Mouse (Mus musculus): ENCODE measurements at regions not wholly inside any gene's neighbourhood (a gene's known extent, or its start where the extent isn't known, plus 50 kb on each side); places are given as distances from the start of the nearest gene placed in this dataset.

GRCm38 (mm10) chr9:61000232-61000631, 205.9 kb downstream of the Uaca start:
- Histone ChIP-seq H3K4me1 (peaks cover 2% of the 10 kb centered on the region; the same call in 1 of the 2 replicates), H3K9me3 (no peaks in the 10 kb centered on the region), H3K36me3 (no peaks in the 10 kb centered on the region), H3K27ac (replicated peaks) (no peak overlapping the region), H3K9ac (replicated peaks) (no peak overlapping the region), H3K27me3 (no peaks in the 10 kb centered on the region), H3K4me3 (no peak overlapping the region), H3K4me2 (replicated peaks) (no peak overlapping the region)
- WGBS: 83% methylated on average over 11 of the region's 11 CpGs
- no peak for ATAC-seq (replicated peaks)

GRCm38 (mm10) chr9:61002572-61002971, 208.2 kb downstream of the Uaca start:
- no peaks in the 10 kb centered on the region for H3K9me3 ChIP-seq
- no peak overlapping the region for H3K9ac ChIP-seq (replicated peaks)
- no peak overlapping the region for H3K4me2 ChIP-seq (replicated peaks)
- H3K27me3 ChIP-seq: no peaks in the 10 kb centered on the region
- WGBS: 85% methylated on average over 5 of the region's 5 CpGs
- ATAC-seq (replicated peaks): no peak
- no peaks in the 10 kb centered on the region for H3K4me1 ChIP-seq
- H3K36me3 ChIP-seq: no peaks in the 10 kb centered on the region
- H3K4me3 ChIP-seq: no peak overlapping the region
- H3K27ac ChIP-seq (replicated peaks): no peak overlapping the region

GRCm38 (mm10) chr9:61008446-61008845, 214.1 kb downstream of the Uaca start:
- no peaks in the 10 kb centered on the region for H3K27me3 ChIP-seq
- H3K36me3 ChIP-seq: no peaks in the 10 kb centered on the region
- H3K4me1 ChIP-seq: no peaks in the 10 kb centered on the region
- 80% methylated on average over 1 of the region's 1 CpGs for WGBS
- H3K4me3 ChIP-seq: no peak overlapping the region
- no peak overlapping the region for H3K9ac ChIP-seq (replicated peaks)
- no peaks in the 10 kb centered on the region for H3K9me3 ChIP-seq
- no peak overlapping the region for H3K4me2 ChIP-seq (replicated peaks)
- no peak for ATAC-seq (replicated peaks)
- H3K27ac ChIP-seq (replicated peaks): no peak overlapping the region

- H3K4me1 ChIP-seq: no peaks in the 10 kb centered on the region
- no peak for ATAC-seq (replicated peaks)
Observed at GRCm38 (mm10) chr9:61011066-61011465, 216.7 kb downstream of the Uaca start.

GRCm38 (mm10) chr9:61012771-61013540, 218.6 kb downstream of the Uaca start:
- Histone ChIP-seq H3K9me3 (no peaks in the 10 kb centered on the region), H3K4me3 (no peak overlapping the region), H3K9ac (replicated peaks) (no peak overlapping the region), H3K4me1 (peaks cover 8% of the 10 kb centered on the region; the same call in 1 of the 2 replicates), H3K36me3 (no peaks in the 10 kb centered on the region), H3K4me2 (replicated peaks) (no peak overlapping the region), H3K27ac (replicated peaks) (no peak overlapping the region), H3K27me3 (no peaks in the 10 kb centered on the region)
- 69% methylated on average over 19 of the region's 19 CpGs for WGBS
- no peak for ATAC-seq (replicated peaks)

More at GRCm38 (mm10) chr9:61011066-61011465, 216.7 kb downstream of the Uaca start:
- no peak overlapping the region for H3K4me2 ChIP-seq (replicated peaks)
- no peaks in the 10 kb centered on the region for H3K27me3 ChIP-seq
- no peaks in the 10 kb centered on the region for H3K9me3 ChIP-seq
- H3K27ac ChIP-seq (replicated peaks): no peak overlapping the region
- no peak overlapping the region for H3K4me3 ChIP-seq
- H3K36me3 ChIP-seq: no peaks in the 10 kb centered on the region
- H3K9ac ChIP-seq (replicated peaks): no peak overlapping the region

- H3K27ac ChIP-seq (replicated peaks): no peak overlapping the region
- no peak overlapping the region for H3K4me2 ChIP-seq (replicated peaks)
- H3K9me3 ChIP-seq: no peaks in the 10 kb centered on the region
- peaks cover 3% of the 10 kb centered on the region; the same call in 1 of the 2 replicates for H3K27me3 ChIP-seq
- H3K36me3 ChIP-seq: no peaks in the 10 kb centered on the region
- 58% methylated on average over 8 of the region's 8 CpGs for WGBS
- no peak for ATAC-seq (replicated peaks)
- no peak overlapping the region for H3K4me3 ChIP-seq
- H3K9ac ChIP-seq (replicated peaks): no peak overlapping the region
- peaks cover 8% of the 10 kb centered on the region; the same call in 1 of the 2 replicates for H3K4me1 ChIP-seq
Observed at GRCm38 (mm10) chr9:61014151-61014550, 219.8 kb downstream of the Uaca start.

GRCm38 (mm10) chr9:61015374-61015890, 221.1 kb downstream of the Uaca start:
- no peak overlapping the region for H3K9ac ChIP-seq (replicated peaks)
- H3K27me3 ChIP-seq: peaks cover 3% of the 10 kb centered on the region; the same call in 1 of the 2 replicates
- no peak overlapping the region for H3K4me2 ChIP-seq (replicated peaks)
- no peaks in the 10 kb centered on the region for H3K36me3 ChIP-seq
- H3K9me3 ChIP-seq: no peaks in the 10 kb centered on the region
- H3K4me1 ChIP-seq: peaks cover 8% of the 10 kb centered on the region; the same call in 1 of the 2 replicates
- no peak overlapping the region for H3K4me3 ChIP-seq
- H3K27ac ChIP-seq (replicated peaks): no peak overlapping the region
- ATAC-seq (replicated peaks): no peak
- WGBS: 14% methylated on average over 15 of the region's 15 CpGs

- Histone ChIP-seq H3K4me2 (replicated peaks) (no peak overlapping the region), H3K9me3 (no peaks in the 10 kb centered on the region), H3K4me1 (peaks cover 8% of the 10 kb centered on the region; the same call in 1 of the 2 replicates), H3K27ac (replicated peaks) (no peak overlapping the region), H3K36me3 (no peaks in the 10 kb centered on the region), H3K4me3 (no peak overlapping the region), H3K27me3 (peaks cover 3% of the 10 kb centered on the region; the same call in 1 of the 2 replicates), H3K9ac (replicated peaks) (no peak overlapping the region)
- 19% methylated on average over 10 of the region's 10 CpGs for WGBS
- no peak for ATAC-seq (replicated peaks)
Observed at GRCm38 (mm10) chr9:61016673-61017072, 222.3 kb downstream of the Uaca start.

GRCm38 (mm10) chr9:61019938-61020337, 225.6 kb downstream of the Uaca start:
- WGBS: 75% methylated on average over 4 of the region's 4 CpGs

GRCm38 (mm10) chr9:61021810-61022209, 227.5 kb downstream of the Uaca start:
- H3K27me3 ChIP-seq: peaks cover 3% of the 10 kb centered on the region; the same call in 1 of the 2 replicates
- 91% methylated on average over 5 of the region's 5 CpGs for WGBS
- H3K36me3 ChIP-seq: no peaks in the 10 kb centered on the region
- peaks cover 5% of the 10 kb centered on the region; the same call in 1 of the 2 replicates for H3K4me1 ChIP-seq
- H3K9ac ChIP-seq (replicated peaks): no peak overlapping the region
- H3K27ac ChIP-seq (replicated peaks): no peak overlapping the region
- no peak overlapping the region for H3K4me3 ChIP-seq
- ATAC-seq (replicated peaks): no peak
- no peak overlapping the region for H3K4me2 ChIP-seq (replicated peaks)
- no peaks in the 10 kb centered on the region for H3K9me3 ChIP-seq

More at GRCm38 (mm10) chr9:61019938-61020337, 225.6 kb downstream of the Uaca start:
- H3K4me3 ChIP-seq: no peak overlapping the region
- no peak overlapping the region for H3K9ac ChIP-seq (replicated peaks)
- H3K9me3 ChIP-seq: no peaks in the 10 kb centered on the region
- no peaks in the 10 kb centered on the region for H3K36me3 ChIP-seq
- peaks cover 3% of the 10 kb centered on the region; the same call in 1 of the 2 replicates for H3K27me3 ChIP-seq
- ATAC-seq (replicated peaks): no peak
- no peak overlapping the region for H3K27ac ChIP-seq (replicated peaks)
- H3K4me2 ChIP-seq (replicated peaks): no peak overlapping the region
- peaks cover 8% of the 10 kb centered on the region; the same call in 1 of the 2 replicates for H3K4me1 ChIP-seq

- Histone ChIP-seq H3K36me3 (no peaks in the 10 kb centered on the region), H3K4me2 (replicated peaks) (no peak overlapping the region), H3K4me1 (no peaks in the 10 kb centered on the region), H3K27ac (replicated peaks) (no peak overlapping the region), H3K27me3 (peaks cover 3% of the 10 kb centered on the region; the same call in 1 of the 2 replicates), H3K4me3 (no peak overlapping the region), H3K9me3 (no peaks in the 10 kb centered on the region), H3K9ac (replicated peaks) (no peak overlapping the region)
- ATAC-seq (replicated peaks): no peak
- 90% methylated on average over 6 of the region's 6 CpGs for WGBS
Observed at GRCm38 (mm10) chr9:61022371-61023026, 228.2 kb downstream of the Uaca start.

- H3K4me3 ChIP-seq: no peak overlapping the region
- H3K27ac ChIP-seq (replicated peaks): no peak overlapping the region
- H3K4me2 ChIP-seq (replicated peaks): no peak overlapping the region
- no peaks in the 10 kb centered on the region for H3K9me3 ChIP-seq
- 93% methylated on average over 6 of the region's 6 CpGs for WGBS
- no peaks in the 10 kb centered on the region for H3K4me1 ChIP-seq
- H3K27me3 ChIP-seq: no peaks in the 10 kb centered on the region
- no peak overlapping the region for H3K9ac ChIP-seq (replicated peaks)
- H3K36me3 ChIP-seq: no peaks in the 10 kb centered on the region
- no peak for ATAC-seq (replicated peaks)
Observed at GRCm38 (mm10) chr9:61025341-61025740, 231.0 kb downstream of the Uaca start.

Measured in forebrain, embryonic 15.5 days (tissue).